Mouse (Mus musculus) forebrain, embryonic 10.5 days (tissue): ENCODE results near the gene Dgkq. TPM values are rescaled to one million over a fixed set of nuclear protein-coding genes. Genes with fewer than 3 reads are reported as not detected.

Source experiments
- DNase-seq: peaks from one replicate; pipeline ENCODE4 v3.0.0-alpha.2; 2017; ENCODE audit warnings: low spot score; ENCODE audit errors: extremely low spot score
- H3K27ac ChIP-seq: fragments of 300-500 bp; sonication (generic); 2 replicates; pipeline ENCODE4 v1.5.1; 2016; ENCODE audit warnings: mild to moderate bottlenecking
- H3K27me3 ChIP-seq: fragments of 300-500 bp; sonication (generic); 2 replicates; pipeline ENCODE4 v1.6.1; 2016; ENCODE audit warnings: mild to moderate bottlenecking; ENCODE audit not compliant: poor library complexity, severe bottlenecking
- H3K36me3 ChIP-seq: fragments of 300-500 bp; sonication (generic); replicated peaks from 2 replicates; pipeline ENCODE4 v1.6.1; 2016; ENCODE audit warnings: mild to moderate bottlenecking, moderate library complexity
- H3K4me1 ChIP-seq: fragments of 300-500 bp; sonication (generic); 2 replicates; pipeline ENCODE4 v1.6.1; 2016
- H3K4me3 ChIP-seq: fragments of 300-500 bp; sonication (generic); 2 replicates; pipeline ENCODE4 v1.5.1; 2016; ENCODE audit warnings: mild to moderate bottlenecking, moderate library complexity
- H3K9me3 ChIP-seq: fragments of 300-500 bp; sonication (generic); 2 replicates; pipeline ENCODE4 v1.6.1; 2016; ENCODE audit warnings: mild to moderate bottlenecking, moderate library complexity
- WGBS: fragments of 180-500 bp; shearing (Covaris S2); methylation state at CpG from one replicate; pipeline ENCODE4 v1.1.7; 2016; 5-methylcytosine and 5-hydroxymethylcytosine counted together
- polyA plus RNA-seq: library from polyadenylated mRNA; unstranded; fragments of >200 nt; fragmentation: Nextera tagmentation; extraction: Ambion mirVana; gene quantifications from 2 replicates; pipeline ENCODE4 v1.2.1, GENCODE M21; 2016

Gene Dgkq
- polyA plus RNA-seq, 1 experiment from 2014 or later: 11.3 TPM

DNA sequence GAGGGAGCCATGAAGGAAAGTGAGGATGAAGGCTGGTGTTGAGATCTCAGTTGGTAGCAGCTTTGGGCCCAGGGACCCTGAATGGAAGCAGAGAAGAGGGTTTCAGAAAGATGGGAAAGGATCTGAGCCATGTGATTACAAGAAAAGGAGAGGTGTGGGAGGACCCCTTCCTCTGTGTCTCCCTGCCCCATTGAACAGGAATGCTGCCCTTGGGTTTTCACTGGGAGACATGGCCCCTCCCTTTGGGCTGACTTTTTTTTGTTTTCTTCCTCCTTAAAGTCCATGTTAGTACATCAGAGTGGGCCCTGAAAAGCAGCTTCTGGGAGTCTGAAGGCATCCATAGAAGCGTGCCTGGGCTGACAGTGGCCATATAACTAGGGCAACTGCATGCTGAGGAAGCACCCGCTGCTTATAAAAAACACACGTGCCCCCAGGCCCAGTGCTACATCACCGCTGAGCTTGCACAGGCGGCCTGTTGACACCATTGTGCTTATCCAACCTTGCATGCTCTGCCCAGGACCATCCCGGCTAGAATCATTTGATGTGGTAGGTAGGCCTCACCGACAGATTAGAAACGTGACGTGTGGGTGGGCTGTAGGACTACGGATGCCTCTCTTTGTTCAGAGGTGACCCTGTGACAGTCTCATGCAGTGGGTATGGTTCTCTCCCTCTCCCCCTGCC is 32.0 kb upstream of the Dgkq start:
- Histone ChIP-seq H3K36me3 (peaks cover 65% of the 10 kb centered on the region), H3K9me3 (no peaks in the 10 kb centered on the region), H3K4me1 (peaks cover 68% of the 10 kb centered on the region), H3K4me3 (no peak overlapping the region), H3K27me3 (0 out of 2 replicates have a peak, but pooled peaks cover under 1% of the 10 kb centered on the region), H3K27ac (0 out of 2 replicates have a peak overlapping the region, but pooled peaks have one; percentile 20)
- 70% methylated on average over 10 of the region's 10 CpGs for WGBS
- no peak for DNase-seq

DNA sequence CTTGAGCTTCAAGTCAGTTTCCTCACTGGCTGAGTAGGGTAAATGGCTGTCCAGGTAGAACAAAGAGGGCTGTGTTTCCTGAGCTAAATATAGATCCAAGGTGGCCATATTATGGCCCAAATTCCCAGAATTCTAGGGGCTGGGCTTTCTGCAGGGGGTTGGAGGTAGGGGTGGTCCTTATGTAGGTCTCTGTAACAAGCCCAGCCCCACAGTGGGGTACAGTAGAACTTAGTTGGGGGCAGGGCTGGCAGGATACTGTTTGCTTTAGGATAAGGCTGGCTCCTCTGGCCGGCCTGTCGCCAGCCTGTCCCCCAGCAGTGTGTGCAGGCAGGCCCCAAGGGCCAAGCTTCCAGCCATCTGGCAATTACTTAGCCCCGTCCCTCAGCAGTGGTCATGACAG is 30.9 kb upstream of the Dgkq start:
- H3K4me3 ChIP-seq: no peak overlapping the region
- H3K27ac ChIP-seq: 0 out of 2 replicates have a peak overlapping the region, but pooled peaks have one; percentile 20
- H3K4me1 ChIP-seq: peaks cover 79% of the 10 kb centered on the region
- H3K36me3 ChIP-seq: peaks cover 63% of the 10 kb centered on the region
- DNase-seq: no peak
- H3K27me3 ChIP-seq: peaks cover 10% of the 10 kb centered on the region; the same call in 1 of the 2 replicates
- H3K9me3 ChIP-seq: no peaks in the 10 kb centered on the region
- 77% methylated on average over 3 of the region's 3 CpGs for WGBS

DNA sequence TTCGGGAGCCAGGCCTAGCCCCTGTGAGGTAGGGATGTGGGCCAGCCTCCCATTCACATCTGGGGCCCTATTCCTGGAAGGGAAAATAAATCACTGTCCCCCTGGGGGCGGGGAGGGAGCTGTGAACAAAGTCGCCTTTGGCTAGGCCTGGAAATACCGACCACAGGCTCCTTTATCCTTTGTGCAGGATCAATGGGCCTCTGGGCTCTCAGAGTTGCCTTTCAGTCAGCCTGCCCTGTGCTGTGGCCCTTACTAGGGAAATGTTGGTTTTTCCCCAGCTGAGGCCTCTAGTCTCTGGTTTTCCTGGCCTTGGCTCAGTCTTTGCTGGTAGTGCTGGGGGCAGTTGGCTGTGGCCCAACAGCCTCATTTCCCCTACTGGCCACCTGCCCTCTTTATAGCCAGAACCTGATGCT is 27.9 kb upstream of the Dgkq start:
- Histone ChIP-seq H3K4me3 (peak overlapping the region; percentile 84), H3K9me3 (no peaks in the 10 kb centered on the region)
- DNase-seq: peak; percentile 60

DNA sequence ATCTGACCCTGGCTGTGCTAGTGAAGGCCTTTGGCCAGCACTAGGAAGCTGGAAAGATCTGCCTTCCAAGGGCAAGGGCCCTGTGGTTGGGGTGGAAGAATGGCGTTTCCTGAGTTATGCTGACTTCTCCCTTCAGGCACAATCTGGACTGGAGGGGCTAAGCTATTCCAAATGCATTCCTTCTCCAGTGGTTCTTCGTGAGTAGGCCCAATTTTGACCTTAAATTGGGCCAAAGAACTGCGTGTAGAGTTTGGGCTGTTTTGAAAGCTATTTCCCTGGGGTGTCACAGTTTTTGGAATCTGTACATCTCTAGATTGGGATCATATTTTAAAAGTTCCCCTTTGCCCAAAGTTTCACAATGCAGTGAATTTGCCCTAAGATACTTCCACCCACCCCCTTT is 27.1 kb upstream of the Dgkq start:
- H3K9me3 ChIP-seq: no peaks in the 10 kb centered on the region
- no peak for DNase-seq
- peak overlapping the region; percentile 48; the same call in 1 of the 2 replicates for H3K27ac ChIP-seq
- 82% methylated on average over 3 of the region's 3 CpGs for WGBS
- peaks cover 35% of the 10 kb centered on the region for H3K27me3 ChIP-seq
- H3K36me3 ChIP-seq: peaks cover 25% of the 10 kb centered on the region
- peak overlapping the region; percentile 84; the same call in 1 of the 2 replicates for H3K4me3 ChIP-seq
- H3K4me1 ChIP-seq: peaks cover 90% of the 10 kb centered on the region

More for the DNA sequence above, 27.9 kb upstream of the Dgkq start:
- H3K4me1 ChIP-seq: peaks cover 87% of the 10 kb centered on the region
- H3K36me3 ChIP-seq: peaks cover 33% of the 10 kb centered on the region
- WGBS: 17% methylated on average over 4 of the region's 4 CpGs
- H3K27ac ChIP-seq: peak overlapping the region; percentile 80
- peaks cover 26% of the 10 kb centered on the region for H3K27me3 ChIP-seq

DNA sequence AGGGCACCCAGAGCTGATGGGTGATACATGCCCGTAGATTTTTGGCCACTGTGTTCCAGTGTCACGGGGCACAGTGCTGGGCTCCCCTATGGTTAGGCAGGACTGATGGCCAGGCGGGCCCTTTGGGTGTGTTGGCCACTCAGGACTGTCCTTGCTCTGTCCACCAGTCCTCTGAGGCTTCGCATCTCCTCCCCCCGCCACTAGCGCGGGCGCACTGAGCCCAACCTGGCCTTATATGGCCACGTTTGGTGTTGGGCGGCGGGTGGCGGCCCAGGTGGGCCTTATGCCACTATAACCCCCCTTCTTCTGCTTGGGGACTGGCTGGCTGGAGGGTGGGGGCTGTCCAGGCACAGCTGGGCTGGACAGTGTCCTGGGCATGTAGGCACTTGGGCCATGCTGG is 26.4 kb upstream of the Dgkq start:
- peaks cover 83% of the 10 kb centered on the region for H3K4me1 ChIP-seq
- DNase-seq: no peak
- 93% methylated on average over 12 of the region's 12 CpGs for WGBS
- peaks cover 39% of the 10 kb centered on the region for H3K27me3 ChIP-seq
- peak overlapping the region; percentile 84 for H3K4me3 ChIP-seq
- H3K9me3 ChIP-seq: no peaks in the 10 kb centered on the region
- H3K27ac ChIP-seq: peak overlapping the region; percentile 48; the same call in 1 of the 2 replicates
- peaks cover 24% of the 10 kb centered on the region for H3K36me3 ChIP-seq

DNA sequence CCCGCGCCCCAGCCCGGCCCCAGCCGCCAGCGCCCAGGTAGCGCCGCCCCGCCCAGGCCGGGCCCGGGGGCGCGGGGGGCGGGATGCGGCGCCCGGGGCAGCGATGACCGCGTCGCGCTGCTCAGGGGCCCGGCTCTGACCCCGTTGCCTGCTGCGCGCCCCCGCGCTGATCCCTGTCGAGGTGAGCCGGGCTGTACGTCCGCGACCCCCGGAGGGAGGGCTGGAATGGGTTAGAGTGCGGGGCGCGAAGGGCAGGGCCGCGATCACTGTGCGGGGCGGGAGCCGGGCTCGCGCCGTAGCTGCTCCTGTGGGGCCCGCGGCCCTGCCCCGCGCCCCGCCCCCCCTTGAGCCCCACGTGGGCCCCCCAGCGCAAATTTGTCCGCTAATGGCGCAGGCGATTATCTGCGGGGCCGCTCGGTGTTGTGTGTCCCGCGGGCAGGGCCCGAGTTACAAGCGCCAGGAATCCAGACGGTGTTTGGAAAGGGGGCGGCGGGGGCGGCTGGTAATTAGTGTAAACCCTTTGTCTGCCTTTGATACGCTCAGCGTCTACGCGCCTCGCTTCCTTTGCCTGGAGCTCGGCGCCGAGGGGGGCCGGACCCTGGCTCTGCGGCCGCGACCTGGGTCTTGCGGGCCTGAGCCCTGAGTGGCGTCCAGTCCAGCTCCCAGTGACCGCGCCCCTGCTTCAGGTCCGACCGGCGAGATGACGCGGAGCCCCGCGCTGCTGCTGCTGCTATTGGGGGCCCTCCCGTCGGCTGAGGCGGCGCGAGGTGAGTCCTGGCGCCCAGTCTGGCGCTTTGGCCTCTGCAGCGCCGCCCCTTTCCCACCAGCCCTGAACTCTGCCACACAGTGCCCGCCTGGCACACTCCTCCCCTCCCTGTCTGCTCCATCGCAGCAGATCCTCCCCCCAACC is 25.1 kb upstream of the Dgkq start:
- Histone ChIP-seq H3K4me1 (peaks cover 71% of the 10 kb centered on the region), H3K4me3 (peak overlapping the region; percentile 84), H3K36me3 (peaks cover 24% of the 10 kb centered on the region), H3K27ac (peak overlapping the region; percentile 91), H3K9me3 (no peaks in the 10 kb centered on the region), H3K27me3 (peaks cover 39% of the 10 kb centered on the region)
- under 1% methylated on average over 97 of the region's 99 CpGs for WGBS
- peak; percentile 52 for DNase-seq

DNA sequence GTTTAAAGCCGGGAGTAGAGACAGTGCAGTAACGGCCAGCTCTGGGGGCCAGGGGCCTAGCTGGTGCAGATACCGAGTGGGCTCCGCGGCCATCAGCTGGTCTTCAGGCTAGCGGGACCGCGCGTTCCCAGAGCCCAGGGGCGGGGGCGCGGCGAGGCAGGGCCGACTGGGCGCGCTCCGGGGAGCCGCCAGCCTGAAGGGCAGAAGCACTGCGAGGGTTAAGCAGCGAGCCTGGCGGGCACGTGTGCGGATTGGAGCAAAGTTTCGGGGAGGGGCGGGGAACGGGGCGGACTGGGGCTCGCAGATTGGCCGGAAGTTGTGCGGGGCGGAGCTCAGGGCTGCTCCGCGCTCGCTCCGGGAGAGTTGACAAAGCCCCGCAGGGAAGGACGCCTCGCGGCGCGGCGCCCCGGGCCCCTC is 24.4 kb upstream of the Dgkq start:
- Histone ChIP-seq H3K4me3 (peak overlapping the region; percentile 84), H3K27me3 (peaks cover 39% of the 10 kb centered on the region), H3K4me1 (peaks cover 66% of the 10 kb centered on the region), H3K27ac (peak overlapping the region; percentile 91), H3K36me3 (peaks cover 20% of the 10 kb centered on the region), H3K9me3 (no peaks in the 10 kb centered on the region)
- peak; percentile 93 for DNase-seq
- WGBS: under 1% methylated on average over 42 of the region's 43 CpGs

DNA sequence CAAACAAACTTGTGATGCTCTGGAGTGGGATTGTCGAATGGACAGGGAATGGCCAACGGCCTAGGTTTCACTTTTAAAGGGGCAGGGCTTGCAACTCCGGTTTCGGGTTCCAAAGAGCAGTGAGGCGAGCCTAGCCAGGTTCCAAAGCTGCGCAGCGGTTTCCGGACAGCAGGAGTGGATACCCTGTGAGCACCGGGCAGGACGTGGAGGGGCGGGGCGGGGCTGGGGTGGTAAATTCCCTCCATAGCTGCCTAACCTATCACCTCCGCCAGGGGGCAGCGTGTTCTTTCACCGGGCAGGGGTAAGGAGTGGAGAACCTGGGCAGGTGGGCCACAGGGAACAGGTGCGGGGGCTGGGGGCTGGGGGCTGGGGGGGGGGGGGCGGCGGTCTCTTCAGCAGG is 22.8 kb upstream of the Dgkq start, which contains the start of gene Fgfrl1:
Fgfrl1 (plus strand) TSS at position 112 of the 400 bp plus-strand sequence.
- 5% methylated on average over 18 of the region's 18 CpGs for WGBS
- Histone ChIP-seq H3K9me3 (no peaks in the 10 kb centered on the region), H3K27ac (no peak within 1 kb of the TSS), H3K4me3 (peak within 1 kb of the TSS; percentile 84), H3K4me1 (peaks cover 50% of the 10 kb centered on the region), H3K36me3 (peaks cover 10% of the 10 kb centered on the region), H3K27me3 (peaks cover 39% of the 10 kb centered on the region)
- peak; percentile 53 for DNase-seq

DNA sequence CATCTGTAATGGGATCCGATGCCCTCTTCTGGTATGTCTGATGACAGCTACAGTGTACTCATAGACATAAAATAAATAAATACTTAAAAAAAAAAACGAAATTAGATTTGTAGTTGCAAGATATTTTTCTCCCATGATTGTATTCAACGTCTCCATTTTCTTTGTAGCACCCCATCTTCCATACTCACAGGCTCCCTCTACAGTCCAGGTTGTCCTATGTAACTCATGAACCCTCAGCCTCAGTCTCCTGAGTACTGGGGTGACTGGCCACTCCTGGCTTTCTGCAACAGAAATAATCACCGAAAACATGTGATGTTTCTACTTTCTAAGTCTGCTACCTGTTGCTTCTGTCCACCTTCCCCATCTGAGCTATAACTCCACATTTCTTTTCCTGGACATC is 21.7 kb upstream of the Dgkq start:
- DNase-seq: no peak
- H3K9me3 ChIP-seq: no peaks in the 10 kb centered on the region
- peaks cover 7% of the 10 kb centered on the region for H3K36me3 ChIP-seq
- H3K27ac ChIP-seq: no peak overlapping the region
- no peak overlapping the region for H3K4me3 ChIP-seq
- peaks cover 35% of the 10 kb centered on the region for H3K27me3 ChIP-seq
- 78% methylated on average over 4 of the region's 4 CpGs for WGBS
- peaks cover 39% of the 10 kb centered on the region for H3K4me1 ChIP-seq

DNA sequence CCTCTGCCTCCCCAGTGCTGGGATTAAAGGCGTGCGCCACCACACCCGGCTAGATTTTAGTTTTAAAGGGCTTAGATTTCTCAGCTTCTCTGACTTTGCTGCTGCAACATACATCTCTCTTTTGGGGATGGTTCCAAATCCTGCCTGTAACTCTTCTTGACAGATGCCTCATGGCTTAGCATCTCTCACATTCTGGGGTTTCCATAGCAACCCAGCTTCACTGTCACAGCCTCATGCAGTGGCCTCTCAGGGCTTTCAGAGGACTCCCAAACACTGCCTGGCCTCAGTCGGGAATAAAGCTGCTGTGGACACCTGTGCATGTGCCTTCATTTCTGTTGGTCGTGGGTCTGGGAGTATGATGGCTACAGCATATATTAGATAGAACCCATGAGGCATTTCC is 19.6 kb upstream of the Dgkq start:
- DNase-seq: no peak
- peaks cover 25% of the 10 kb centered on the region for H3K27me3 ChIP-seq
- H3K27ac ChIP-seq: no peak overlapping the region
- H3K36me3 ChIP-seq: no peaks in the 10 kb centered on the region
- 74% methylated on average over 5 of the region's 5 CpGs for WGBS
- H3K9me3 ChIP-seq: no peaks in the 10 kb centered on the region
- H3K4me1 ChIP-seq: peaks cover 24% of the 10 kb centered on the region
- H3K4me3 ChIP-seq: no peak overlapping the region

DNA sequence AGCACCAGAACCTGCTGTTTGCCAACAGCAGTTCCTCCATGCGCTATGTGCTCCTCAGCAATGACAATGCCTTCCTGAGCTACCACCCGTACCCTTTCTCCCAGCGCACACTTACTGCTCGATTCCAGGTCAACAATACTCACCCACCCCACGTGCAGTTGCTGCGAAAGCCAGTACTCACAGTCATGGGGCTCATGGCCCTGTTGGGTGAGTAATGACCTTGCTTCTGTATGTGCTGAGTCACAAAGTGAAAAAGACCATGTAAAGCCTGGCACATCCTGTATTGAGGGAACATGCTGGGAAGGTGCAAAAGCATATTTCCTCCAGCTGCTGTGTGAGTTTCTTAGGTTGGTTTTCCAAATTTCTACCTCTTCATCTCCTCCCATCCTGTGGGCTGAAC is 11.4 kb upstream of the Dgkq start:
- H3K36me3 ChIP-seq: peaks cover 5% of the 10 kb centered on the region; the same call in 1 of the 2 replicates
- no peaks in the 10 kb centered on the region for H3K9me3 ChIP-seq
- H3K4me3 ChIP-seq: no peak overlapping the region
- DNase-seq: no peak
- no peak overlapping the region for H3K27ac ChIP-seq
- H3K4me1 ChIP-seq: peaks cover 17% of the 10 kb centered on the region
- no peaks in the 10 kb centered on the region for H3K27me3 ChIP-seq
- WGBS: 88% methylated on average over 6 of the region's 6 CpGs

DNA sequence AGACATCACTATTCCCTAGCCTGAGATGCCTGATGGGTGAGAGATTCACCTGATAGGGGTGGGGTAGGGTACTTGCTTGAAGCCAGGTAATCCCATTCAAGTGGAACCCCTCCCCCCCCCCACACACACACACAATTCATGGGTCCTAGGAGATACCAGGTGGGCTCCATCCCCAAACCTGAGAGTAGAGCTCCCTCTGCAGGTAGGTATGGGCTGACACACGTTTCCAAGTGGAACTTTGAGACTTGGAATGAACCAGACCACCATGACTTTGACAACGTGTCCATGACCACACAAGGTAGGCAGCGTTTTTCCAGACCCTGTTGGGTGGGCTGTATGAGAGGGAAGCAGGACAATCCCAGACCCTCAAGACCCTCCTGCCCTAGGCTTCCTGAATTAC is 10.4 kb upstream of the Dgkq start:
- WGBS: 53% methylated on average over 3 of the region's 3 CpGs
- Histone ChIP-seq H3K9me3 (no peaks in the 10 kb centered on the region), H3K4me3 (no peak overlapping the region), H3K4me1 (peaks cover 17% of the 10 kb centered on the region), H3K27me3 (no peaks in the 10 kb centered on the region), H3K36me3 (peaks cover 5% of the 10 kb centered on the region; the same call in 1 of the 2 replicates), H3K27ac (no peak overlapping the region)
- DNase-seq: no peak
